Mouse (Mus musculus) lung, postnatal 36 days (tissue): ENCODE data around the gene Bod1.

Experiments used
- DNase-seq: peaks from one replicate; pipeline ENCODE4 v3.0.0; 2022; ENCODE audit warnings: mixed read lengths

The Bod1 gene

DNA sequence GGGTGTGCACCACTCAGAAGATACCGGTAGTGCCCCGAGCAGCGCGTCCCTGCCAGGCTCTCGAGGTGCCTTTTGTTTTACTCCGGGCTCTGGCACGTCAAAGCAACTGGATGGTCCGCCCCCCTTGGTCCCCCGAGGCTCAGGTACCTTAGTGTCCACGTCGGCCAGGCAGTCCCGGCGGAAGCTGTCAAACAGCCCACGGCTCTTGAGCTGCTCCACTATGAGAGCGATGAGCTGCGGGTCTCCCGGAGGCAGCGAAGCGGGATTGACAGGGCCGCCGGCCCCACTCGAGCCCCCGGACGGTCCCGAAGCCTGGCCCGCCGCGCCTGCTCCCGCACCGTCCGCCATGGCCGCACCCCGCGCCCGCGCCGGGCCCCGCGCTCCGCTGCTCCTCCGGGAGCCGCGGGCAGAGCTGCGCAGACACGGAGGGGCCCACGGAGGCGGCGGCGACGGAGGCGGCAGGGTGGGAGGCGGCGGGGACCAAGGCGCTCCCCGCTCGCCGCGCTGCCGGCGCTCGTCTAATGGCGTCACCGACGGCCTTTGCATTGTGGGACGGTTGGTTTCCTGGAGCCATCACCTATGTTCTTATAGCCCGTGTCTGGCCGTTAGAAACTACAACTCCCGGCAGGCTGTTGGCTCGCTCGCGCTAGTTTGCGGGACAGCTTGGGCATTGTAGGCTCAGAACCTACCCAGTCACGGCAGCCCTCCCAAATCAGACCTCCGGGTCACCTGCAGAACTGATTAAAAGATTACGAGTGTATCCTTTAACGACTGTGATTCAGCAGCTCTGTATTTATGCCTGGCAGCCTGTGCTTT, at the start of gene Bod1:
Gene Bod1, minus strand, starts transcription at position 532 of the 816 bp plus-strand sequence.
- peak; percentile 98 for DNase-seq

DNA sequence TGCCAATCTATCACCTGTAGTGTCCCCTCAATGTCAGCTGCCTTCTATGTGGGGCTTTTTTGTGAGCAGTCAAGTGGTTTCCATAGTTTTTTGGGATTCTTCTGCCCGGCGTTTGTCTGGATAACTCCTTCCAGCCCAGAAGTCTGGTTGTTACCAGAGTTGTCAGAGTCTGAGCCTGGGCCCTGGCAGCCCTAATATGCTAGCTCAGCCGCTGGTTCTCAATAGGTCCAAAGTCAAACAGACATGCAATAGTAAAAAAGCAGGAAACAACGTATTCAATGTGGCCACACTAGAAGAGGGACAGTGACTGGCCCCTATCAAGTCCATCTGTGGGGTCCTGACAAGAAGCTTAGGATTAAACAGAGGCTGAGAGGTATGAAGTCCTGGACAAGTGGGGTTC, 47.4 kb upstream of the Bod1 start:
- DNase-seq = no peak

DNA sequence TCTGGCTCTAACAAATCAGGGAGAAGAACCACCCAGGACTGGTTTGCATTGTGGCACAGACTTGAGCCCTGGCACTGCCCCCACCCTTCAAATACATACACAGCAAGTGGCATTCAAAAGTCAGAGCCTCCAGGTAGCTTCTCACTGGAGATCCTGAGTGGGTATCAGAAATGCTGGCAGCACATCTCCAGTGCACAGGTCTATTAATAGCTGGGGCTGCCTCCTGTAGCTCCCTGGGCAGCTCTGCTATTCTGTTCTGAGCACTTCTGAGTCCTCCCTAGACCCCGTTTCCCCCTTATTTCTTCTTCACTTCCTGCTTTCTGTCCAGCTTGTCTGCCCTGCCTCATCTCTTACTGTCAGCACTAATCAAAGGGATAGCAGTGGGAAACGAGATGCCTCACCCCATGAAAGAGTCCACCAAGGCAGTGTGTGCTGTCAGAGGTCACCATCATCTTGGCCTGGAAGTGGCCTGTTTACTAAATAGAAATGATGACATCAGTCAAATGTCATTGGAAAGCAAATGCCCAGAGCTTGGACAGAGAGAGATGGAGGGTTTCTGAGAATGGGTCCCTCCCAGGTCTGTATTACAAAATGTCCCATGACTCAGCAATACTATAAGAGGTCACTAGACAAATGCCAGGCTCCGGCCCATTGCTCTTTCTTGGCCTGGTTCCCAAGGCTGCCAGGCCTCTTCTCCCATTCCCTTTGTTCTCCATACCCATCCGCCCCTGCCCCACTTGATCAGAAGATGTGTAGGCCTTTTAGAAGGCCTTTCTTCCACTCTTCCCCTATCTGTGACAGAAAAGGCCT, 46.4 kb upstream of the Bod1 start:
- peak; percentile 49 for DNase-seq

DNA sequence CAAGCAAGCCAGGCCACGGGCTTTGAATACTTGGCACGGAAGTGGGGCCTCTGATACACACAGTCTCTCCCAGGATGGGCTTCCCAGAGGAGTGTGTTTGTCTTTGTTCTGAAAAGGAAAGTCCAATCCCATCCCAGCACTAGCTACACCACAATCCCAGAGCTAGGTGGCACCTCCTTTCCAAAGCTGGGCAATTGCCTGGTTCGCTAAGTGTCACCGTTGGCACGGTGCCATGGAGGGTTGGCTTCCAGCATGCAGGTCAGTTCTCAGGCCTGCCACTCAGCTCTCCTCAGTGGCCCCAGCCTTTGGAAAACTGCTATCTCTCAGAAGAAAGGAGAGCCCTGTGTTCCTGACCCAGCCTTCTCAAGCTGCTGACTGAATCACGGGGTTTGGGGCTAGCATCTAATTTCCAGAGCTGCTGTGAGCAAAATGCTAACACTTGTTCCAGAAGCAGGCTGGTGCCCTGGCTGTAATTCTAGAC, 42.0 kb upstream of the Bod1 start:
- DNase-seq = peak; percentile 86

DNA sequence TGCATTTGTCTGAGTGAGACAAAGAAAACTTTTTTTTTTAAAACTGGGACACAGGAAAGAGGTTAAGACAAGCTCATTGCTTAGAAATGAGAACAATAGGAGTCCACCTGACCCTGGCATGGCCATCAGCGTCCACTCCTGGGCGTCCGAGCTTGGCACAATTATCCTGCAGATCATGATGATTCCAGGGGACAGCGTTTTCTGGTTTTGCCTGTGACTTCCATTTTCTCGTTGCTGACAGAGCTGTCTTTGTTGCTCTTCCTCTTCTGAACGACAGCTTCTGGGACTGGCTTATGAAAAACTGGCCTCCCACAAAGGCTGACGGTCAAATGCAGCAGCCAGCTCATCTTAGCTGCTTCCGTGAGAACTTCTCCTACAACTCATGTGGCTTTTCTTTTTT, 41.4 kb upstream of the Bod1 start:
- no peak for DNase-seq

DNA sequence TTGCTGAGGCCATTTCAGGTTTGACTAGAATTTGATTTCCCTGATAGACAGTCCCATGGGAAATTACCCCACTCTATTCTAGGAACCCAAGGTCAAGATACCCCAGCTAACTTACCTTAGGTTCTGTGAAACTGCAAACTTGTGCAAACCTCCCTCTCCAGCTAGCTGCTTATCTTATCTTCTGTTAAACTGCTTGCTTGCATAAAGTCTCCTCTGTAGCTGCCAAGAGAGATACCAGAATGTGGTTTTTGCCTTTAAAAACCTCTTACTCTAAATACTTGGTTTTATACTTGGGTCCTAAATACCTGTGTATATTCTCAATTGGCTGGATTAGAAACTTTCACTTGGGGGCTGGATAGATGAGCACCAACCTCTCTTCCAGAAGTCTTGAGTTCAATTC, 36.1 kb upstream of the Bod1 start:
- DNase-seq = no peak

DNA sequence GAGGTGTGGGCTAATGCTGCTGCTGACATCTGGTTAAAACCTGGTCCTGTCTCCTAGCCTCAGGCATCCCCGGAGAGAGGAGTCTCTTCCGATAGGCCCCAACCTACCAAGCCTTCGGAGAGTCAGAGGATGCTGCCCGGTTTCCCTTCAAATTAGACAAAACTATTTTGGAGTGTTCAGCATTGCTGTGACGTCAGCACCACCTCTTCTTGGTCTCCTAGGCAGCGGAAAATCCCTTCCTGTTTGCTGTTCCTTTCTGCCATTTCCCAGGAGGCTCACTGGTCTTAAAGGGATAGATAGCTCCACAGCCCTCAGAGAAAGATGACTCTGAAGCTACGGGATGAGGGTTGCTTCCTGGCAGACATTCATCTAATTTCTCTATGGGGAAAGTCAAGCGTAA, 31.5 kb upstream of the Bod1 start:
- DNase-seq = peak; percentile 40

DNA sequence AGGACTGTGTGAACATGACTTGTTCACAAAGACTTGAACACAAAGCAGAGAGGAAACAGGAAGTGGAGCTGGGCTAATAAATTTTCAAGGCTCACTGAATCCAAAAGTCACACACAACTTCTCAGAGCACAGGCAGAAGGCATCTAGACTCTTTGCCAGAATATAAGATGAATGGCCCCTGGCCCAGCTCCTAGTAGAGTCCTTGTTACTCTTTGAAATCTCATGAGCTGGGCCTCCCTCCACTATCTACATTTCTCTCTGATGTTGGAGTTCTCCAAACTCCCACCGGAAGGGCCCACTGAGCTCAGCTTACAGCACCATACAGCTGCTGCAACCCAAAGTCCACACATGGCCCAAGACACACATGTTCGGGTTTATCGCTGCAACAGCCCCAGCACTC, 30.2 kb upstream of the Bod1 start:
- no peak for DNase-seq

DNA sequence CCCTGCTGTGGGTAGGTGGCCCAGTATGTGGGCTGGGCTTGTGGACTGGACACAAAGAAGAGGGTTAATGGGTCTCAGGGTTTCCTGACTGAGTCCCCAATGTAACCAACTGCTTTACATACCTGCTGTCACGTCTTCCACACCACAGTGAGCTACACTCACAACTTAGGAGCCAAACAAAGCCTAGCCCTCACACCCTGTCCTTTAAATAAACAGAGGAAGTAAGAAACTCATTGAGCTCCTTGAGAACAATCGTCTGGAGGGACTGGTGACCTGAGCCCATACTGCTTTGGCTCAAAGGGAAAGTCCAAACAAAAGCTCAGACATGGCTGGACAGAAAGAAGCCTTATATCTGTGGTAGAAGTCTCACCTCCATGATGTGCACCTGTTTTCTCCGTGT, 27.8 kb upstream of the Bod1 start:
- DNase-seq = no peak

DNA sequence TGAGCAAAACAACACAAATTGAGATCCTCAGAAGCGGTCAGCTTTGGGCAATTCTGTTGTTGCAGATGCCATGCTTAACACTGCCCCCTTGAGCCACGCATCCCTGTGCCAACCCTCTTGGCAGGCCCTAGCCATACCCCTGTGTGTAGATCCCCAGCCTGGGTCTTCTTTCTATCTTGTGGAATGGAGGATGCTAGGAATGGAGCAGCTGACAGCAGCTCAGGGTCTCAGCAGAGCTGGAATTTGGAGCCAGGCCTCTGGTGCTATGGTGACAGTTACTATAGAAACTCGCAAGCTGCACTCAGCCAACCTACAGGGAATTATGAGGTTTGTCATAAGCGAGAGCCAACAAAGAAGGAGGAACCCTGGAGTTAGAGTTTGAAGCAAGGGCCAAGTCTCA, 23.1 kb upstream of the Bod1 start:
- DNase-seq = no peak

DNA sequence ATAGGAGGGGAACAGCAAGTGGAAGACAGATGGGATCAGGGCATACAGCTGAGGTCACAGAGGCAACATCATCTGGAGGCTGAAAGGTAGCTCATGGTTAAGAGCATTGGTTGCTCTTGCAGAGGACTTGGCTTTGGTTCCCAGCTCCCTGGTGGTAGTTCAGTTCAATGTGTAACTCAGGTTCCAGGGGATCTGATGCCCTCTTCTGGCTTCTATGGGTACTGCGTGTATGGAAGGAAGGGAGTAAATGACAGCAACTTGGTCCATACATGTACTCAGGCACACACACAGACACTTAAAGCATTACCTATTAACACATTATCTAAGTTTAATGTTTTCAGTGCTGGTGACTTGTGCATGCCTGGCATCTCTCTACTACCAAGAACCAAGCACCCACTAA, 22.4 kb upstream of the Bod1 start:
- no peak for DNase-seq

DNA sequence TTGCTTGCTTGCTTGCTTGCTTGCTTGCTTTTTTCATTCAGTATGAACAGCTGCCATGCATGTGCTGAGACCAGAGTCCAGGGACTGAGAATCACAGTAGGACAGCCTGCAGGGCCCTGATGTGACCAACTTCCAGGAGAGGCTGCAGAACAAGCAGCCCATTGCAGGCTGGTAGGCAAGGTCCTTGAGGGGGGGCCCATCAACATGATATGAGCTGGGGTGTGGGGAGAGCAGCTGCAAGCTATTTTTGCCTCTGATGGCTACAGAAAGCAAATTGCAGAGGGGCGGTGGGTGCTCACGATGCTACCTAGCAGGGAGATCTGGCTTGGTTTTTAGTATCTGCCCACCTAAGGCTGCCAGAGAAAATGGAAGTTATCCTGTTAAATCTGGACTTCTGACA, 21.6 kb upstream of the Bod1 start:
- no peak for DNase-seq

DNA sequence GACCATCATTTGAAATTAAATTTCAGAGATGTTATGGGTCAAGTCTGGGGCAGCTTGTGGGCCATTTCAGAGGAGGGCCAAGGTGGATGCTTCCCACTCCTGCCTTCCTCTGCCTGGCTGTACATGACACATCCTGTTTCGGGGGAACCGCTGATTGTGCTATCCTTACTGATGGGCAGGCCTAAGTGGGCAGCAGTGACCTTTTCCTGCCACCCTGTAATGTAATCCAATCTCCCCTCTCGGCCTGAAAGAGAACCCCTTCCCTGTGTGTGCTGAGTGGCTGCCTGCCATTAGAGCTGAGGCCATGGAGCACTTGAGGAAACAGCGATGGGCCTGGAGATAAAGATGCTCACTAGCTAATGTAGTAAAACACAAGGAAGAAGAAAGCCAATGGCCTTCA, 17.3 kb upstream of the Bod1 start:
- DNase-seq = no peak

DNA sequence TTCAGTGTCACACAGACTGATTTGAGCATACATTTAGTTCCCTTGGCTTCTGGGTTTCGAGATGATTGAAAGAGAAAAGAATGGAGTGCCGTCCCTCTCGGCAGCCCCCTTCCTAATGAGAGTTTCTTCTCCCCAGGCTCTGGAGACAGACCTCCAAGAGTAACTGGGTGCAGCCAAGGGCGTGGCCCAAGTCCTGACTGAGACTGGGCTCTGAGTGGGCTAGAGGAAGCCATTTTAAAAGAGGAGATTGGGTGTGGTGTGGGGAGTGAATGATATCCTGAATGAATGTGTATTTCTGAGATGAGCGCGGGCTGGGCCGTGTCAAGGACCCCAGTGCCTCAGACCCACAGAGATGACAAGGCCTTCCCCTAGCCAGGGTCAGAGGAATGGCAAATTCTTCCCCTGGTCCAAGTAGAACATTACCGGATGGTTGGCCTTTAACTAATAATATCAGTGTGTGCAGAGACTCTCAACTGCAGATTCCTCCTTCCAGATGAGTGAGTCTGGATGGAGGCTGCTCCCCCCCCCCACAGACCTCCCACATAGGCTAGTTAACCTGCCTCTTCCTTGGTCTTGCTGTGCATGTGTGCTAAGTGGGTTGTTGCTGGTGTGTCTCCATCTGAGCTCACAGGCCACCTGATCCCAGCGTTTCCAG, 13.4 kb upstream of the Bod1 start:
- no peak for DNase-seq

DNA sequence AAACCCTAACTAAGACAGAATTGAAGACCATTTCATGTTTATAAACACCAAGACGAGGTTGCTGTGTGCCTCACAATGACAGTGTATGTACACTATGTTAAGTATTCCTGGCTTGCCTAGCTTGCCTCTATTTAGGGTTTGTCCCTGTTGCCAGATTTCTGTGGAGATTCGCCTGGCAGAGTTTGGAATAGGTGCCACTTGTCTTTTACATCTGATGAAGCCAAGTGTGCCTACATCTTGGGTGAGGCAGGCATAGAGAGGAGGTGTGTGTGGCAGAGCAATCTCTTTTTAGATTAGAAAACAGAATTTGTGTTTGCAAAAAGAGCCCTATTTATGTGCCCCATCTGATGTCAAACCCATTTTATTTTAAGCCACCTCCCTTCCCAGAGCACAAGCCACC, 12.4 kb upstream of the Bod1 start:
- no peak for DNase-seq

DNA sequence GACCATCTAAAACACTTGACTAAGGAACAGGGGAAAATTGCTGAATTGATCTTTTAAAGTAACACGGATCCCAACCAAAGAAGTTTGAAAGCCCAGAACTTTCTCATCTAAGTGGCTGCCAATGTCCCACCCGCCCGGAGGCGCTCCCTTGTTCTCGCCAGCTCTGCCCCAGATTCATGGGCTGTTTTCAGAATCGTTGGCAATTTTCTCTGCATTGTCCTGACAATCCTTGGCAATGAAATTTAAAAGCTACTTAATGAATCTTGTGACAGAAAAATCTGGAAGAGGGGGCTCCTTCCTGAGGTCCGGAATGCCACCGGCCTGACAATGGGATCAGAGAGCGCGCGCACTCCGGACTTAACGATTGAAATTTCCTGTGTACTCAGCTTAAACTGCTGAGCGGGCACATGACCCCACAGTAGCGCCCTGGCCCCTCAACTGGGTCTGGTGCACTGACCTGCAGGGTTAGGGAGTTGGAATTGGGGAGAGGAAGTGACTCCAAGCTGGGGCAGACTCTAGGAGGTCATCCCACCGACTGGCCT, 8.2 kb upstream of the Bod1 start:
- DNase-seq = no peak

DNA sequence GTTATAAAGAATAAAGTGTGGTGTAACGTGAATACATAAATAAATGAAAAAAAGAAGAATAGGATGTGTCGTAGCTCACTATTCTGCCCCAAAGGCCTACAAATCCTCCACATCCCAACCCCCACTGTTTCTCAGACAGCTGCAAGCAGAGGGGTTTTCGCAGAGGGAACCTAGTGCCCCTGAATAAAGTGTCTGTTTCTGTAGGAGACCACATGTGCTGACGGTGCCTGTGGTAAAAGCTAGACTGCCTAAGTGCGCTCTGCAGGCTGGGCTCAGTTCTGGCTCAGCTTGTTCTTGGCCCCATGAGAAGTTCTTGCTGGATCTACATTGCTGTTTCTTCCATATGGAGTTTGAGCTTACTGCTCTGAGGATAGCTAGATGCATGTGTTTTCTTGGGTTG, 5.6 kb upstream of the Bod1 start:
- no peak for DNase-seq

DNA sequence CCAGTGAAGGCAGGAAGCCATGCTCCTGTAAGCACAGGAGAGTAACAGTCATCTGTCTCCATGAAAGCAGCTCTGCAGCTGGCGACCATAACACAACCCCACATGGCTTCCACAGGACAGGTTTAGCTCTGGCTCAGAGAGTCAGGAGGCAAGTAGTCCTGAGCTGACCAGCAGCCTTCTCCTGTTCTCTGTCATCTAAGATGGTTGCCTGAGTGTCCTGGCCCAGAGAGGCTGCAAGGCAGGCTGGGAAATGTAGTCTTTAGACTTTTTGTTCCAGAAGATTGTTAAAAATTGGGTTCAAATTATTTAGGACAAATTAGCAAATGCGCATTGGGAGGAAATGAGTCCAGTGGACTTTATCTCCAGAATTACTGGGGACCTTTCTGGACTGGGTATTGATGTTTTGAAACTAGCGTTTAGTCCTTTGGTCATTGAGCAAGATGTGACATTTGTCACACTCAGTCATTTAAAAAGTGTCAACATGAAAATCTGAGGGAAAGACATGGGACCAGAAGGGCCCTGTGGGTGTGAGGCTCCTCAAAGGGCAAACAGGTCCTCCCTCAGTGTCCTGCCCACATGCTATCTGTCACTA, 5.1 kb upstream of the Bod1 start:
- peak; percentile 10 for DNase-seq

DNA sequence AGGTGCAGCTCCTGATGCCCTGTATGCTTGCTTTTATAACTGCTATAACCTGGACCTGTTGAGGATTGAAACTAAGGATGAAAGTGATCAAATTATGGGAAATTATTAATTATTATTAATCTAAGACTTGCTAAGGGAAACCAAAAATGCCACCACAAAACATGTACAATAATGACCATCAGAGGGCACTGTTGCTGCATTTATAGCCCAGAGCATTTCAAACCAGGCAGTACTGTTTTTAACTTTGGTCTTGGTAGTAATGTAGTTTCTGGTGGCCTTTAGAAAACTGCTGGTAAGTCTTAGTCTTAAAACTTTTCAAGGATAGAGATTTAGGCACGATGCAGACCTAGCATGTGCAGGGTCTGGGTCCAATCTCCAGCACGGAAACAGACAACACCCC, 3.7 kb upstream of the Bod1 start:
- peak; percentile 87 for DNase-seq

DNA sequence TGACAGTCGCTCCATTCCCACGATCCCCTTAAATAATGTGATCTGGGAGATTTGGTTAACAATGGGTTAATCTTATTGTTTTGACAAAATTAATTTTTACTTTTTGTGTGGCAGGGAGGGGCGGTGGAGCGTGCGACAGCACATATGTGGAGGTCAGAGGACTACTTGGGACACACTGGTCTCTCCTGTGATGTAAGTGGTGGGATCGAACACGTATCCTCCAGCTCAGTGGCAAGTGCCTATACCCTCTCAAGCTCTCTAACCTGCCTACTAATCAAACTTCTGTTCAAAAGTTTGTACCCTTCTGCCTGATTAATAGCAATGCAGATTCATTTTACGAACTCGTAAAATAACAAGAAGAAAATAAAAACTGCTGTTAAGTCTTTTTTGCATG, 482 bp upstream of the Bod1 start:
- peak; percentile 14 for DNase-seq

DNA sequence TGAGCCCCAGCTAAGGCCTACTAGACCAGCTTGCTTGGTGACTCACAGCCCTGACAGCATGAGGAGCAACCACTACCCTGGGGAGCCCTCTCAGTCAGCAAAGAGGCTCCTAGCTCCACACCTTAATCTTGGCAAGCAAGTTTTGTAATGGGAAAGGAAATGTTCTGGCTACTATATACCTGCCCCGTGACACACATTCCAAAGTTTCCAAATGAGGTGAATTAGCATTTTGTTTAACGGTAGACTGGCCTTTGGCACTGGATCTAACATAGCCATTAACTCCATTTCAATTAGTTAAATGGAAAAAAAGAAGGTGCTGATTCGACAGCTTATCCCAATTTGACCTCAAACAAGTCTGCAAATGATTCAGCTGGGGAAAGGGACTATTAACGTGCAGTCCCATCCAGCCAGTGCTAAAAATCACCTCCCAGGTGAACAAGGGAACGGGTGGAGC, 1.2 kb downstream of the Bod1 start:
- DNase-seq = no peak

DNA sequence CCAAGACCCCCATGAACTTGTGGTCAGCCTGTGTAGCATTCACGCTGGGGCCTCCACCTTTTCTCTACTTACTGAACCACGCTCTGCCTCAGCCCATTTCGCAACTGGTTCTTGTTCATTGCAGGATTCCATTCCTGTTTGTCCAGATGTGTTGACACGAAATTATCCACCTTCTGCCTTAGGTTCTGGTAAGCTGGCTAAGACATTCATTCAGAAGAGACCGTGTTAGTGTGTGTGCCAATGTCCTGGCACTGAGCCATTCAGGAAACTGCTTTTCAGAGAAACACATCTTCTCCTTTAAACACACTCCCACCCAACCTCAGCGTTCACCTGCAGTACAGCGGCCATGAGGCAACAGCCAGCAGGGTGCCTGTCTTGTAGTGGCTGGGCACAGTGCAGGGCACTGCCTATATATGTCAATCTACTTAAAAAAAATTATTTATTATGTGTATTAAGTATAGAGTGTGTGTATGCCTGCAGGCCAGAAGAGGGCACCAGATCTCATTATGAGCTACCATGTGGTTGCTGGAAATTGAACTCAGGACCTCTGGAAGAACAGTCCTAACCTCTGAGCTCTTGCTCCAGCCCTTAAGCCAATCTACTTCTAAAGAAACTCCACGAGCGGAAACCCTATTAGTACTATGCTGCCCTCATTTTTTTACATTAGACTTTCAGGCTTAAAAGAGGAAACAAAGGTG, 2.4 kb downstream of the Bod1 start:
- DNase-seq = no peak
